Mouse (Mus musculus) adrenal gland, adult 2 months (tissue): ENCODE data around the gene Specc1. TPM values are rescaled to one million over a fixed set of nuclear protein-coding genes. Genes with fewer than 3 reads are reported as not detected.
A peak's percentile ranks its signal among the peaks of the same experiment; 100 is the strongest.

ENCODE experiments used
- DNase-seq: peaks from one replicate; pipeline ENCODE4 v3.0.0; 2021
- polyA plus RNA-seq: library from polyadenylated mRNA; depleted of rRNA; stranded (reverse); fragments of >200 nt; gene quantifications from 2 replicates; pipeline ENCODE4 v1.2.3, GENCODE M21; 2012
- total RNA-seq, 2 experiments: library from RNA; stranded (reverse); gene quantifications; 2 replicates each; pipeline ENCODE4 v1.2.3; 2021

The Specc1 gene
- total and polyA plus RNA-seq, 3 experiments: 3.1 to 8.4 (median 6.7) TPM

DNA sequence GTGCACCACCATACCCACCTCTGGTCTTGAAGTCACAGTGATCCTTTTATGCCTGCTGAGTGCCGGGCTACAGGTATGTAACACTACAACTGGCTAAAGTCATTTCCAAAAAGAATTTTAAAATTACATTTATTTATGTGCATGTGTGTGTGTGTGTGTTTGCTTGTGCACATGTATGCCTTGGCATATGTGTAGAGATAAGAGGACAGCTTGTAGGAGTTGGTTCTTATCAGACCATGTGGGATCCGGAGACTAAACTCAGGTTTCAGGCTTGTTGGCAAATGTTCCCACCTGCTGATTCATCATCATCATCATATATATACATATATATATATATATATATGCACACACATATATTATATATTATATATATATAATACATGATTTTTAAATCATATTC lies 12.3 kb downstream of the Specc1 start:
- no peak for DNase-seq

DNA sequence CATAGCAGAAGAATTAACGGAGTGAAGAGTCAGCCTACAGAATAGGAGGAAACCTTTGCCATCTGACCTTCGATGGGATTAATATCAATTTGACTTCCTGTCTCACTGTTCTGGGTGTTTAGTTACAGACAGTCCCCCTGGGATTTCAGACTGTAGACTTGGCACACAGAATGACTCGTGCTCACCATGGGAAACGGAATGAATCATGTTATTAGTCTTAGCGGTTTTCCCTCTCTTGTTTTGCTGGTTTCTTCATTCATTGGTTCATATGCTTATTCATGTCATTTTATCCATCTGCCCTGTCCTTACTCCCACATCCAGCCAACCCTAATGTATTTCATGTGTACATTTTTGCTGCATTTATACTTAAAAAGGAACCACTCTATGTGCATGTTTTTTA lies 14.3 kb downstream of the Specc1 start:
- DNase-seq: no peak

DNA sequence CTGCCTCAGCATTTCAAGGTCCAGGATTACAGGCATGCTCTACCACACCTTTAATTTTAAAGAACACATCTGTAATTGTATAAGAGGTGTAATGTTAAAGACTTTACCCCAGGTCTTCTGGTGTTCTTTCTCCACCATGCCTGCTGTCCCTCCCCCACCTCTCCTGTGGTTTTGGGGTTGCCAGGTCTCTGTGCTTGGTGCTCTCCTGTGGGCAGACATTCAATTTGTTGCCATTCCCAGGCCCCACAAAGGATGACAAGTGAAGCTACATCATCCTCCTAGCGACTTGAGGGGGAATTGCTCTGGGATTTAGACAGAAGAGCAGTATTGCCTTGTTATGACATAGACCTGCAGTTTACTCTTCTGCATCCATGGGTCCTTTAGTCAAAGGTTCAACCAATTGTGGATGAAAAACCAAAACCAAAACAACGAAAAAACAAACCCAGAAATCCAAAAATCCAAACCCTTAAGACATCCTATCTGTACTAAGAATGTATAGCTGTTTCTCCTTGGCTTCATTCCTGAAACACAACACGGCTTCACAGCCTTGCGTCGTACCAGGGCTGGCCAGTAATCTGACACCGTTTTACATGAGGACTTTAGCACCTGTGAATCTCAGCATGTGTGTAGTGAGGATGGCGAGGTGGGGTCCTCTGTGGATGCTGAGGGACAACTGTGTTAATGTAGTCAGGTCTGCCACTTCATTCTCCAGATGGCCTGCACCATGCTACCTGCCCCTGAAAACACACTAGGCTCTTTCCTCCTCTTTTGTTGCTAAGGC lies 15.1 kb downstream of the Specc1 start:
- DNase-seq: no peak

DNA sequence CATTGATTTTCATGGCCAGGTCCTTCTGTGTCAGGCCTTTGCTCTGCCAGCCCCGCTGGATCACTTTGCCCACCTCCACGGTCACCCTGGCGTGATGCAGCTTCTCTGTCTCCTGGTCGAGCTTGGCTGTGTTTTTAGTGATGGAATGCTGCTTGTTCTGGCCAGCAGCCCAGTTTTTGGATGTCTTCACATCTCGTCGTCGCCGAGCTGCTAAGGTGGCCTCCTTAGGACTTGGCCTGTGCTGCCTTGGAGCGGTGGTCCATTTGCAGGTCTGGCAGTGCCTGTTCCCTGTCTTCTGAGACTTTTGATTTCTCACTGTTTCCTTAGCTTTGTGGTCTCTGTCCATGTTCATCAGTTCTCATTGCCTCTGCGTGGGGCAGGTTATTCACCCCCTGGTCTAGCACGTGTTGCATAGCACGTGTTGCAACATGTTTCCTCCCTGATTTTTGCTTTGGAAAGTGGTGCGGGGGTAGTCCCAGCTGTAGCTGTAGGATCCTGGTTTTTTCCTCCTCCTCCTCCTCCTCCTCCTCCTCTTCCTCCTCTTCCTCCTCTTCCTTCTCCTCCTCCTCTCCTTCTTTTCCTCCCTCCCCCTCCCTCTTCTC lies 17.6 kb downstream of the Specc1 start:
- no peak for DNase-seq

DNA sequence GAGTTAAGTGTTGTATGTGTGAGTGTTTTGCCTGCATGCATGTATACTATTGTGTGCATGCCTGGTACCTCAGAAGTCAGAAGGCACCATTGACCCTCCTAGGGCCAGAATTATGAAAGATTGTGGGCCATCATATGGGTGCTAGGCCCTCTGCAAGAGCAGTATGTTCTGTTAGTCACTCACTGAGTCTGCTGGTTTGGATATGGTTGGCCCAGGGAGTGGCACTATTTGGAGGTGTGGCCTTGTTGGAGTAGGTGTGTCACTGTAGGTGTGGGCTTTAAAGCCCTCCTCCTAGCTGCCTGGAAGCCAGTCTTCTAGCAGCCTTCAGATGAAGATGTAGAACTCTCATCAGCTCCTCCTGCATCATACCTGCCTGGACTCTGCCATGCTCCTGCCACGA lies 19.2 kb downstream of the Specc1 start:
- no peak for DNase-seq

DNA sequence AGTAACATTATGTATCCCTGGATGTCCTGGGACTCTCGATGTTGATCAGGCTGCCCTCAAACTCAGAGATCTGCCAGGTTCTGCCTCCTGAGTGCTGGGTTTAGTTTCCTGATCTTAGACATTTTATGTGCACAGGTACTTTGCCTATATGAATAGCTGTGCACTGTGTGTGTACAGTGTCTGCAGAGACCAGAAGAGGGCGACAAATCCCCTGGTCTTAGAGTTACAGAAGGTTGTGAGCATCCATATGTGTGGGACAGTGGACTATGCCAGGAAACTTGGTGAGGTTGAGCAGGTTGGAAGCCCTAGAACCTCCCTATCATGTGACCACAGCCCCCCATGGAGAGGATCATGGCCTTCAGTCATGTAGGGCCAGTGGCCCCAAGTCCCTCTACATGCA lies 24.7 kb downstream of the Specc1 start:
- no peak for DNase-seq

DNA sequence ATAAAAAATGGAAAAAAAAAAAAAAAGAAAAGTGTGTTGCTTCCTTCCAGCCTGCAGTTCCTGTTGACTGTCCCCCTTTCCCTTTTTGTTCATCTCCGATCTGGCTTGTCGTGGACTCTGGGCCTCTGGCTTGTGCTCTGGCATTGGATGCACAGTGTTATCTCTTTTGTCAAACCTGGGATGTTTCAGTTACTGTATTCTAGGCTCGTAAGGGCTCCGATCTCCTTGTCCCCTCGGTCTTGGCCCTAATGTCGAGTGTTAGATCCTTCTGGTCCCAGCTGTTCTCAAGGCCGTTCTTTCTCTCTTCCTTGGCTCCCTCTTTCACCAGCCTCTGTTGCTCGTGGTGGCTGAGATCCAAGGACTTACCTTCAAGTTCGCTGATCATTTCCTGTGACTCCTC lies 26.3 kb downstream of the Specc1 start:
- DNase-seq: no peak

DNA sequence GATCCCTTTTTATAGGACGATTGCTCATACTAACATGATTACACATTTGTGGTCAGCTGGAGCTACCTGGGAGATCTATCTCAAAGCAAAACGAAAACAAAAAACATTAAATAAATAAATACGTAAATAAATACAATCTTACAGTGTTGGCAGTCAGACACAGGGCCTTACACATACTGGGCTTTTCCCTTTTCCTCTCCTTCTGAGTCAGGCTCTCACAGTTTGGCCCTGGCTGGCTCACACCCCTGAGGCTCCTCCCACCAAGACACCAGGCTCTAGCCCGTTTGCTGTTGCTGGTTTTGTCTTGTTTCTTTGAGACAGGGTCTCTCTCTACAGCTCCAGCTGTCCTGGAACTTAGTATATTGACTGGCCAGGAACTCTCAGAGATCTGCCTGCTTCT lies 30.4 kb downstream of the Specc1 start:
- no peak for DNase-seq

DNA sequence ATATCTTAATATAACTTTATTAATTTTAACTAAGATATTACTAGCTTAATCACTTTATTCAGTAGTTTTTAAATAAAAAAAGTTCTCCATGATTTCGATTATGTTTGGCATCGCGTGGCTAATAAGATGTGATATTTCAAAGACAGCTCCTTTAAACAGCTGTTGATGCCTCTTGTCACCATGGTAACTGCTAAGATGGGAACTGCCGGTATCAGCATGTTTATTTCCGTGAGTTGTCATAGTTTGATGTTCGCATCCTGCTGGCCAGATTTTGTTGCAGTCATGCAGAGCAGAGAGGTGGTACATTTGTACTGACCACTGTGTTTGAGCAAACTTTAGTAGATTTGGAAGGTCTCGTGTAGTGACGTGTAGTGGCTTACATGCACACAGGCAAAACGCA lies 33.1 kb downstream of the Specc1 start:
- no peak for DNase-seq

DNA sequence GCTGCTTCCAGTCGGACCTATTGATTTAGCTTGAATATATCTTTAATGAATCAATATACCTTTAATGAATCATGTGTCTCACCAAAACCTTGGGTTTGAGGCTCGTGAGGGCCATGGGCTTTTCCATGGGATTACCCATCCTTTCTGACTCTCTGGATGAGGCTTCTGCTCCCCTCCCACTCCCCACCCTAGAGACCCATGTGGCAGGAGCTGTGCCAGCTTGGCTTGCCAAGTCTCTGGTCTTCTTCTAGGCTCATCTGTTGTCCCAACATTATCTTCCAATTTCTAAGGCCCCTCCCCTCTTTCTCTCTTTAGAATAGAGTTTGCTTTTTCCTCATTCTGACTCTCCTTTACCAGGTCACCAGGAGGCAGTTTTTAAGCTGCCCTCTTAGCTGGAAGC lies 35.0 kb downstream of the Specc1 start:
- no peak for DNase-seq

DNA sequence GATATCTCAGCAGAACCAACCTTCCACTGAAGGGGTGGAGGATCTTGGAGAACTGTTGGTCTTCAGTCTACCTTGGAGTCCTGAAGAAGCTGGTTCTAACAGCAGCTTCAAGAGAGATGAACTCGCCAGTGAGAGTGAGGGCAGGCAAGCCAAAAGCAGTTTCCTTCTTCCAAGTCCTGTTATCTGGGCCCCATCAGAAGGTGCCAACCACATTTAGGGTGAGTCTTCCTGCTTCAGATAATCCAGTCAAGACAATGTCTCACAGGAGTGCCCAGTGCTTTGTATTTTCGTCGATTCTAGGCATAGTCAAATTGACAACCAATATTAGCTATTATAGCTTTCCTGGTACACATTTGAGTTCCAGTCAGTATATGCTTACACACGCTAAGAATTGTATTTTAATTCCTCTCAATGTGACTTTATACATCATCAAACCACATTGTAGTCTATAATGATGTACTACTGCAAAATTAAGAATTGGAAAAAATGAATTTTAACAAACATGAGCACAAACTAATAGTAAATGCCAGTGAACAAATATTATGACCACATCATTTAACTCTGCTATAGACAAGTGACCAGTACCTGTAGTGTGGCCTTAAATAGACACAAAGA lies 36.2 kb downstream of the Specc1 start:
- no peak for DNase-seq

DNA sequence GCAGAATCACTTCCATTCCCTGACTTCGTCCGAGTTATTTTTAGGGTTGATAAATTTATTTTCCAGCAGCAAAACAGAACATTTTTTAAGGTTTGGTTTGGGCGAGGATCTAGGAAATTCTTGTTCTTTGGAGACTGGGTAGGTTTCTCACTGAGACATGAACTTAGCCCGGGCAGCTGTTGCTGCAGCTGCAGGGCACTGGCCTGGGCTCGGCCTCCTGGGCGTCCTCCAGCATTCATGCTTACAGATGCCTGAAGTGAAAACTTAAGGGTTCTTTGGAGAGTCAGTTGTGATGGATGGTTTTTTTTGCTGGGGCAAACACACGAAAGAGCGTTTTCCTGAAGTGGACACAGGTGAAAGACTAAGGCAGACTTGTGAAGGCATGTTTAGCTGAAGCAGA lies 42.9 kb downstream of the Specc1 start:
- no peak for DNase-seq

DNA sequence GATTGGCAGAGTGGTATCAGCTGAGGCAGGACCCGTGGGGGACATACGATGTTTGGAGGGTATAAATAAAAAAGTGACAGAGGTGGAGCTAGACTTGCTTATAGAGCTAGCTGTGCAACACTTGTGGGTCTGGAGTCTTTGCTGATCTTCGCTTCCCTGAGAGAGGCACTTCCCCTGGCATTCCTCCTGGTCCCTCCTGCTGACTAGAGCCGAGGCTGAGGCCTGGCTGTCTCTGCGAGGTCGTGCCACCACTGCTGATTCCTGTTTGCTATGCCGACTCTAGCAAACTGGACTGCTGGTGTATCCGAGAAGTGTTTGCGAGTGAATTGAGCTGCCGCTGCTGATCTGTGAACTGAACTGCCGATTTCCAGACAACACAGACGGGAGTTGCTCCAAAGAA lies 43.5 kb downstream of the Specc1 start:
- DNase-seq: no peak

DNA sequence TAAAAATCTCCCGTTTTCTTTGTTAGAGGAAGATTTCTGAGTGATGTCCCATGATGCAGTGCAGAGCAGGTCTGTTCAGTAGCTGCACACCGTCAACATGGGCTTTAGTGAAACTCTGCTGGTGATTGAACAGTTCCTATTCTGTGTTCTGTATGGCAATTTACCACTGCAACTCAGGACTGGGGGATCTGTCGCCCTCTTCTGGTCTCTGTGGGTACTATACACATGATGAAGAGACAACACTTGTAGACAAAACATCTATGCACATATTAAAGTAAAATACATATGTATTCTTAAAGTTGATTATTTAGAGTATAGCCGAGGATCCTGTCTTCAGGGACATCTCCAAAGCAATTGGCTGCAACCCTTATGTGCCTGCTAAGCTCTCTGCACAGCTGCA lies 45.4 kb downstream of the Specc1 start:
- DNase-seq: no peak

DNA sequence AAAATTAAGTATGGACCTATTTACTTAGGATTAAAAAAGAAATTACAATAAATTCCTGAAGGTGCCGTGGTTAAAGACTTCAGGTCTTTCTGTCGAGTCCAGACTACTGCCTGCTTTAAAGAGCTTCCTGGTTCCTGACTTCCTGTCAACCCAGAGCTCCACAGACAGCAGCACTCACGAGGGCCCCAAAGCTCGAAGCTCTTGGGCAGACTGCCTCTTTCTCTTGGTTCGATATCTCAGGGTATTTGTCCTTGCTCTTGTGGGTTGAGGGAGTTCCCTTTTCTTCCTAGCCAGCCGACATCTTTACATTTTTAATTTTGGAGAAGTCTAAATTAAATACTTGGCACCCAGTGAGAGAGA lies 48.3 kb downstream of the Specc1 start:
- DNase-seq: no peak

DNA sequence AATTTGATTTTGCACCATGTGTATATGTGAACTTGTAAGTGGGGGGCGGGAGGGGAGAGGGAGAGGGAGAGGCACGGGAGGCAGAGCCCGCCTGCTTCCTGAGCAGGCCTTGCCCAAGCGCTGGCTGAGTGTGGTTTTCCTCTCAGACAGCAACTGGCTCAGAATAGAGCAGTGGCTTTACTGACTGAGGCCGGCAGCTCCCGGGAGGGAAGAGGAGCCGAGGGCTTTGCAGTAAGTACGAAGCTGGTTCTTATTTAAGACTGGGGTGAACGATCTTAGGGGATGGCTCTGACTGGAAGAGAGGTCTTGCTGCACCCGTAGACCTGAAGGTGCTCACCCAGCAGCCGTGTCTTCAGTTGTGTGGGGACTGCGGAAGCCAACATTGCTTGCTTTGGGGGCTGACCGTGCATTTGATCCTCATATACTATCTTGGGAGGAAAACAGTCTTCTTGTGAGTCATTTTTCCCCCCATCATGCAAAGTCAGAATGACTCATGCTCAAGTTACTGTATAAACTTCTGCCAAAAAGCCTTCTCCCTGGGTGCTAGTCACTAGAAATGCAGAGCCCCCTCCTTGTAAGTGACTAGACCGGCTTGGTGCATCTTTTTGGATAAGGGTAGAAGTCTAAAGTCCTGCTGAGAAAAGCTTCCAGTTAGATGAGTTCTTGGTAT lies 48.8 kb downstream of the Specc1 start:
- peak; percentile 55 for DNase-seq

DNA sequence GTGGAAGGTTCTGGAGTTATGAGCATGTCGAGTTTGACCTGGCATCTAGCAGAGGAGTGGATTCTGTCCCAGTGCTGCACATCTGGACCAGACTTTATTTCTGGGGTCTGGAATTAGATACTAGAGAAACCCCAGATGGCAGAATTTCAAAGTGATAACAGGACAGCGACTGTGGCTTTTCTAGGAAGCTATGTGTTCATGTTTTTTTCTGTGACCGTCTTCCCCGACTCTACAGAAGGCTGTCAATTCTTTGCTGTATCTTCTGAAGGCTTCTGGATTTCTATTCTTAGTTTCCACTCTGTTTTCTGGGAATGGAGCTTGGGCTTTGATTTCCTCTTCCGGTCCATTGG lies 49.3 kb downstream of the Specc1 start:
- no peak for DNase-seq

DNA sequence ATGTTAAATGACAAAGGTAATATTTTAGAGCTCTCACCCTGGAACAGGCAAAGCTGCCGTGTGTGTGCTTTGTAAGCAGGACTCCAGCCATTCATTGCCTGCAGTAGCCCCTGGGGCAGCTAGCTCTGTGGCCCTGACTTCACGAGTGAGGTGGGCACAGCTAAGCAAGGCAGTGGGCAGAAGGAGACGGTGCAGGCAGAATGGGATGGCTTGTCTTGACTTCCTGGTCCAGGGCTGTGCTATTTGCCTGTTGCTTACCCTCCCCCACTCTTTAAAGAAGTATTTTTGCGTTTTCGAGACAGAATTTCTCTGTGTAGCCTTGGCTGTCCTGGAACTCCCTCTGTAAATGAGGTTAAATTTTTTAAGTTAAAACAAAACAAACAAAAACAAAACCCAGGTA lies 50.1 kb downstream of the Specc1 start:
- no peak for DNase-seq

DNA sequence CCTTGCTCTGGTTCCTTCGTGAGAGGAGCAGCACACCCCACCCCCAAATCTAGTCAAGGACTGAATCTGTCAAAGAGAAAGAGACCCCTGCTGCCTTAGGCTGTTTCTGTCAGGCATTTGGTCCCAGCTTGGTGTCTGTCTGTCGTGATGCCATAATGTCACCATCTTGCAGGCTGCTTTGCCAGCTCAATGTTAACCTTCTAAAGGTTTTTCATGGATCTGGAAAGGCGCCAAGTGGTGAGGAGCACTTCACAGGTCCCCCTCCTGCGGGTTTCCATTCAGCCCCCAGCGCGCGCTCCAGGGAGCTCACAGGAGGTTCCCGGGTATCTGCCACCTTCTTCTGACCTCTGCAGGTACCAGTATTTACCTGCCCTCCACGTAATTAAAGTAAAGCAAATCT lies 51.4 kb downstream of the Specc1 start:
- no peak for DNase-seq

DNA sequence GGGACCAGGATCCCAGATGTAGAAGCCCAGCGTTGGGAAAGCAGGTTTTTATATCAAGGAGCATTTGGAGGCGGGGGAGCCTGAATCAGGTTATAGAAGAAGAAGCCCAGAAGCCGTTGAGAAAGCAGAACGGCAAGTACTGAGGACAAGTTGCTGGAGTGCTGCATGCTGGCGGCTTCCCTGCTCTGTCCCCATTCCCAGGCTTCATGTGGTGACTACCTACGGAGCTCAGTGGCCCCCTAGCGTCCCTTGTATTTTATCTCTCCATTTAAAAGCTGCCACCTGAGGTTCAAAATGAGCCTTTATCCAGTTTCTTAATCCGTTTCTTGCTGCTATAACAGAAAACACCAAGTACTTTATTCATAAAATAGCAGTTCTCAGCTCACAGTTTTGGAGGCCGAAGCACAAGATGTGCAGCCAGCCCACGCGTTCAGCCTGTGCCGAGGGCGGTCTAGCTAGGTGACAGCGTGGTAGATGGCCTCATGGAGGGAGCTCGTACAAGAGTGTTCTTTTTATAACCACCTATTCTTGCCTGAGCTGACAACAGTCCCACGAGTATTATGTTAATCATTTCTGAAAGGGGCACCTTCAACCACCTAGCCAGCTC lies 54.2 kb downstream of the Specc1 start:
- no peak for DNase-seq

DNA sequence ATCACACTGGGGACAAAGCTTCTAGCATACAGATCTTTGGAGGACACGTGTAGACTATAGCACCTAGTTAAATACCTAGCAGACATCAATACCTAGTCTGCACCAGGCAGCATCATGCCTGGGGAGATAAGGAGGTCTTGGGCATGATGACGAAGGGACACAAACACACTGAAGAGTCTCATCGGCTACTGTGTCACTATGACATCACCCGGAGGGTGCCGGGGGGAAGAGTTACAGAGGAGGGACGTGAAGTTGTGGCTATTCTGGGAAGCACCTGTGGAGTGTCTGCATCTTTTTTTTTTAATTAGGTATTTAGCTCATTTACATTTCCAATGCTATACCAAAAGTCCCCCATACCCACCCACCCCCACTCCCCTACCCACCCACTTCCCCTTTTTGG lies 55.5 kb downstream of the Specc1 start:
- DNase-seq: no peak

DNA sequence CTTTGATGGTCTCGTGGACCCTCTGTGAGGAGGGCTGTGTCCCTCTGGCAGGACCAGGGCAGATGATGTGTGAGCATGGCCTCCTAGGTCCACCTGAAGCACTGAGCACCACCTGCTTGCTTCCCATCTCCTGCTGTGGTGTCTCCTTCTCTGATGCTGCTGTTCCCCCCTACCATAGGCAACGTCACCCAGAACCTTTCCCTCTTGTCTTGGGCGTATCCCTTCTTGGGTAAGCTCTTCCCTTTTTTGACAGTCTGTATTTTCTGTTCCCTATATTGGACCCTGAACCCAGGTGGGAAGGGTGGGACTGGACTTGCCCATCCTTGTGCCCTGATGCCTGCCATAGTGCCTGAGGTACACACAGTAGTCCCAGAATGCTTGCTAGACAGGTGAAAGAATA lies 56.9 kb downstream of the Specc1 start:
- no peak for DNase-seq

DNA sequence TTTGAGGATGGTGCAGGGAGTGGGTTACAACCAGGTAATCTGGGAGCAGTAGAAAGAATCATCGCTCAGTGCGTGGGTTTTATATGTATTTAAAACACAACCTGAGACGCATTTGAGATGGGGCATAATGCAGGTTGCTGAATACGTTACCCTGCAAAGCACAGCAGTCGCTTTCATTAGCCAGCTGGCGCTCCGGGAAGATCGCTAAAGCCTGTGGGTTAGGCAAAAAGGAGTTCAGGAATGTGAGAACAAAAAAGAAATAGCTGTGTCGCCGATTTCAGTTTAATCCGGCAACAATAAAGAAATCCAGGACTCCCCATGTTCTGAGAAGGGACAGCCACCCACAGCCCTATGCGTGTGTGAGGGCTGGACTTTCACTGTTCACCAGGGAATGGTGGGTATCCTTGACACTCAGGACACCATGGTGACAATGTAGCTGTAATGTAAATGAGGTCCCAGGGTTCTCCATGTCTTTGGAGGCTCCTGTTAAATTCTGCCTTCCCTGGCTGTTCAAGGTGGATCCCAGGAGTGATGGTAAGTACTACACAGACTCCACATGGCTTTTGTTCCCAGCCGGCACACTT lies 58.6 kb downstream of the Specc1 start:
- DNase-seq: no peak
